8 mouse cellular contexts compared by ENCODE assay signal in genomic region chr4:106837425-106837824, GRCm38 (mm10). TPM values are rescaled to one million over a fixed set of nuclear protein-coding genes. Genes with fewer than 3 reads are reported as not detected.
DNase-seq lines count a peak whose midpoint lies in the region; ATAC-seq and TF ChIP-seq lines count a peak whose summit lies in the region.

No protein-coding gene starts in this region.

- no peaks in the 10 kb centered on the region for H3K36me3 ChIP-seq in kidney, postnatal 0 days (ENCODE audit: insufficient read depth, low read length)
- no peaks in the 10 kb centered on the region for H3K36me3 ChIP-seq in embryonic facial prominence, embryonic 14.5 days (ENCODE audit: control insufficient read depth, insufficient read depth, low read length)
- no peaks in the 10 kb centered on the region for H3K36me3 ChIP-seq in hindbrain, postnatal 0 days (ENCODE audit: insufficient read depth, low read length)
- no peaks in the 10 kb centered on the region for H3K36me3 ChIP-seq in midbrain, embryonic 14.5 days (ENCODE audit: control insufficient read depth, insufficient read depth, low read length)

- intact Hi-C loops in gastrocnemius, postnatal 14 days (cut with DNase I; ENCODE audit: low total_unique reads): loop anchor here (5.0 to 10.0 kb wide), 2 partner anchors 247 to 325 kb away; no protein-coding TSS in a partner anchor

- ATAC-seq in kidney, postnatal 0 days (replicated peaks; ENCODE audit: low FRiP score, low read depth): no peak
- ATAC-seq in embryonic facial prominence, embryonic 14.5 days (ENCODE audit: low read depth): no peak
- no peak for ATAC-seq in hindbrain, postnatal 0 days
- no peak for ATAC-seq in midbrain, embryonic 14.5 days (ENCODE audit: low FRiP score, low TSS enrichment)
- ATAC-seq in erythroid progenitor cell, adult 5-6 weeks (replicated peaks; ENCODE audit: low FRiP score, poor library complexity, severe bottlenecking): no peak

- H3K27ac ChIP-seq in kidney, postnatal 0 days: peak overlapping the region; percentile 13; the same call in 1 of the 2 replicates
- H3K27ac ChIP-seq in embryonic facial prominence, embryonic 14.5 days (replicated peaks; ENCODE audit: low read depth, low read length): peak overlapping the region; percentile 100
- peak overlapping the region; percentile 94 for H3K27ac ChIP-seq in hindbrain, postnatal 0 days
- peak overlapping the region; percentile 100 for H3K27ac ChIP-seq in midbrain, embryonic 14.5 days (replicated peaks; ENCODE audit: low read depth, low read length)

- WGBS in kidney, postnatal 0 days: 7% methylated on average over 9 of the region's 9 CpGs
- WGBS in embryonic facial prominence, embryonic 14.5 days: 5% methylated on average over 9 of the region's 9 CpGs
- WGBS in hindbrain, postnatal 0 days: 8% methylated on average over 9 of the region's 9 CpGs
- 6% methylated on average over 9 of the region's 9 CpGs for WGBS in midbrain, embryonic 14.5 days

- no peak overlapping the region for H3K4me3 ChIP-seq in kidney, postnatal 0 days (replicated peaks; ENCODE audit: low read depth, low read length)
- peak overlapping the region; percentile 27 for H3K4me3 ChIP-seq in embryonic facial prominence, embryonic 14.5 days (ENCODE audit: low read depth, low read length)
- no peak overlapping the region for H3K4me3 ChIP-seq in hindbrain, postnatal 0 days (ENCODE audit: low read length)
- peak overlapping the region; percentile 7 for H3K4me3 ChIP-seq in midbrain, embryonic 14.5 days (replicated peaks; ENCODE audit: low read depth, low read length)

- DNase-seq in kidney, postnatal 0 days (ENCODE audit: low spot score): no peak
- no peak for DNase-seq in kidney, adult 8-10 months
- no peak for DNase-seq in embryonic facial prominence, embryonic 14.5 days (ENCODE audit: low spot score)
- DNase-seq in hindbrain, postnatal 0 days (ENCODE audit: low spot score): no peak
- no peak for DNase-seq in midbrain, embryonic 14.5 days
- no peak for DNase-seq in left cerebral cortex, adult 11 months (ENCODE audit: low spot score)
- DNase-seq in gastrocnemius, postnatal 14 days: no peak

- no peaks in the 10 kb centered on the region for H3K27me3 ChIP-seq in kidney, postnatal 0 days (ENCODE audit: insufficient read depth, low read length)
- no peaks in the 10 kb centered on the region for H3K27me3 ChIP-seq in embryonic facial prominence, embryonic 14.5 days (replicated peaks; ENCODE audit: control insufficient read depth, insufficient read depth, low read length)
- no peaks in the 10 kb centered on the region for H3K27me3 ChIP-seq in hindbrain, postnatal 0 days (ENCODE audit: insufficient read depth, low read length)
- no peaks in the 10 kb centered on the region for H3K27me3 ChIP-seq in midbrain, embryonic 14.5 days (ENCODE audit: control insufficient read depth, insufficient read depth, low read length)

- TF ChIP-seq CTCF in kidney, postnatal 0 days (IDR thresholded peaks at IDR 0.05; ENCODE audit: low read depth): no peak
- TF ChIP-seq CTCF in hindbrain, postnatal 0 days (IDR thresholded peaks at IDR 0.05; ENCODE audit: low read depth): no peak

- H3K4me2 ChIP-seq in kidney, postnatal 0 days (ENCODE audit: low read length): peak overlapping the region; percentile 60
- peak overlapping the region; percentile 100 for H3K4me2 ChIP-seq in embryonic facial prominence, embryonic 14.5 days (ENCODE audit: low read depth, low read length)
- peak overlapping the region; percentile 56 for H3K4me2 ChIP-seq in hindbrain, postnatal 0 days (ENCODE audit: low read depth, low read length)
- H3K4me2 ChIP-seq in midbrain, embryonic 14.5 days (ENCODE audit: low read length): peak overlapping the region; percentile 100

- H3K9me3 ChIP-seq in kidney, postnatal 0 days (replicated peaks; ENCODE audit: low read length): no peaks in the 10 kb centered on the region
- no peaks in the 10 kb centered on the region for H3K9me3 ChIP-seq in embryonic facial prominence, embryonic 14.5 days (ENCODE audit: control insufficient read depth, low read length)
- no peaks in the 10 kb centered on the region for H3K9me3 ChIP-seq in hindbrain, postnatal 0 days (ENCODE audit: low read length)
- no peaks in the 10 kb centered on the region for H3K9me3 ChIP-seq in midbrain, embryonic 14.5 days (ENCODE audit: control insufficient read depth, low read length)

- 0 out of 2 replicates have a peak overlapping the region, but pooled peaks have one; percentile 13 for H3K9ac ChIP-seq in kidney, postnatal 0 days (ENCODE audit: low read depth, low read length)
- H3K9ac ChIP-seq in embryonic facial prominence, embryonic 14.5 days (ENCODE audit: low read depth, low read length): peak overlapping the region; percentile 56
- H3K9ac ChIP-seq in hindbrain, postnatal 0 days (replicated peaks; ENCODE audit: low read length): peak overlapping the region; percentile 37; the same call in 1 of the 2 replicates
- H3K9ac ChIP-seq in midbrain, embryonic 14.5 days (replicated peaks; ENCODE audit: low read length): peak overlapping the region; percentile 41; the same call in 1 of the 2 replicates

- H3K4me1 ChIP-seq in kidney, postnatal 0 days (replicated peaks; ENCODE audit: insufficient read depth, low read length): peaks cover 11% of the 10 kb centered on the region
- H3K4me1 ChIP-seq in embryonic facial prominence, embryonic 14.5 days (ENCODE audit: control insufficient read depth, insufficient read depth, low read length): peaks cover 35% of the 10 kb centered on the region
- H3K4me1 ChIP-seq in hindbrain, postnatal 0 days (ENCODE audit: insufficient read depth, low read length): peaks cover 30% of the 10 kb centered on the region
- peaks cover 37% of the 10 kb centered on the region for H3K4me1 ChIP-seq in midbrain, embryonic 14.5 days (ENCODE audit: control insufficient read depth, insufficient read depth, low read length)

RNA-seq across cellular contexts. Expression of gene Acot11, which starts 32.6 kb away (rescaled TPM):
- 1.7 and 1.9 TPM in 2 replicates for polyA plus RNA-seq in kidney, postnatal 0 days (2015; fragmentation: Nextera tagmentation; extraction: Ambion mirVana)
- polyA plus RNA-seq in embryonic facial prominence, embryonic 14.5 days (2014; fragmentation: Nextera tagmentation; extraction: Ambion mirVana): 4.1 and 4.2 TPM in 2 replicates
- 11.1 and 12.2 TPM in 2 replicates for total RNA-seq in hindbrain, postnatal 0 days (2014; rRNA removed)
- 2.0 and 2.7 TPM in 2 replicates for polyA plus RNA-seq in hindbrain, postnatal 0 days (2015; fragmentation: Nextera tagmentation; extraction: Ambion mirVana)
- 0.78 and 1.3 TPM in 2 replicates for polyA plus RNA-seq in midbrain, embryonic 14.5 days (2014; fragmentation: Nextera tagmentation; extraction: Ambion mirVana)
- 10 to 100 TPM in 1 of 2 experiments, 1 to 10 TPM in 1; 8.4 to 15.9 TPM for total RNA-seq in gastrocnemius, postnatal 14 days (2021)
- 4.2 and 6.8 TPM in 2 replicates for total RNA-seq in erythroid progenitor cell, adult 5-6 weeks (2015; ENCODE audit: low replicate concordance)
- 4.5 and 5.3 TPM in 2 replicates for total RNA-seq in erythroid progenitor cell, adult 5-6 weeks (2017; ENCODE audit: low replicate concordance)

Comparison
In these comparisons a context has a peak if more than half of its experiments do, and no peak if none do; other contexts are left out.
1. H3K27ac ChIP-seq: peak in every context shown above with its lines; median percentile 100 in embryonic facial prominence, embryonic 14.5 days; 100 in midbrain, embryonic 14.5 days; 94 in hindbrain, postnatal 0 days; 13 in kidney, postnatal 0 days.
2. H3K4me3 ChIP-seq: peak in embryonic facial prominence, embryonic 14.5 days (single experiment) and midbrain, embryonic 14.5 days (single experiment); none in kidney, postnatal 0 days (single experiment) and hindbrain, postnatal 0 days (single experiment).
3. Peak in every context shown above with its lines, with median percentiles within 50 percentile points of each other: H3K4me2 ChIP-seq and H3K9ac ChIP-seq.